Mouse (Mus musculus): ENCODE results near the gene Cttnbp2. TPM values are rescaled to one million over a fixed set of nuclear protein-coding genes. Genes with fewer than 3 reads are reported as not detected.

Cttnbp2 gene
- polyA plus RNA-seq, 1 experiment from 2014 or later, result 29.8 TPM

- H3K27me3 ChIP-seq, result no peaks in the 10 kb centered on the region
- H3K9me3 ChIP-seq, result no peaks in the 10 kb centered on the region
- no peaks in the 10 kb centered on the region for H3K36me3 ChIP-seq (replicated peaks)
- H3K9ac ChIP-seq, result no peak overlapping the region
- WGBS, result 94% methylated on average over 2 of the region's 2 CpGs
- ATAC-seq (ENCODE audit: low FRiP score), result no peak
- H3K27ac ChIP-seq, result no peak overlapping the region
- H3K4me3 ChIP-seq (replicated peaks), result no peak overlapping the region
- H3K4me2 ChIP-seq, result no peak overlapping the region
- no peaks in the 10 kb centered on the region for H3K4me1 ChIP-seq
These were observed 170.4 kb downstream of the Cttnbp2 start for GRCm38 (mm10) chr6:18344272-18344671.

GRCm38 (mm10) chr6:18338307-18338706 lies 176.3 kb downstream of the Cttnbp2 start:
- Histone ChIP-seq H3K36me3 (replicated peaks) (no peaks in the 10 kb centered on the region), H3K4me3 (replicated peaks) (no peak overlapping the region), H3K27me3 (no peaks in the 10 kb centered on the region), H3K4me2 (no peak overlapping the region), H3K27ac (no peak overlapping the region), H3K9ac (no peak overlapping the region), H3K4me1 (no peaks in the 10 kb centered on the region), H3K9me3 (no peaks in the 10 kb centered on the region)
- ATAC-seq (ENCODE audit: low FRiP score), result no peak

DNA sequence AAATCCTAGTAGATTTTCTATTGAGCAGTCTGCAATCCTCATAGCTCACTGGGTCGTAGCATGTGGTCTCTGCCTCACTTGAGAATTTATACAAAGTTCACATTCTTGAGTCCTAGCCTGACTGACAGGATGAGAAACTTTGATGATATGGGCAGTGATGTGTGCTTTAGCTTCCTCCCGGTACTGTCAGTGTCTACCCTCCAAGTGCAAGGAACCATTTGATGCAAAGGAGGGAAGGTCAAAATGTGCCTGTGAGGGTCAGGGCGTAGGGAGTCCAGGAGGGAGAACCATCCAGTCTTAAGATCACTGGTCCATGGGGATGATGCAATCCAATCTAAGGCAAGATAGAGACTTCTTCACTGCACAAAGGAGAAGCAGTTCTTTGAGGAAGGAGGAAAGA lies 179.2 kb downstream of the Cttnbp2 start:
- Histone ChIP-seq H3K4me3 (replicated peaks) (no peak overlapping the region), H3K9me3 (no peaks in the 10 kb centered on the region), H3K4me2 (no peak overlapping the region), H3K36me3 (replicated peaks) (no peaks in the 10 kb centered on the region), H3K27me3 (no peaks in the 10 kb centered on the region), H3K27ac (no peak overlapping the region), H3K4me1 (no peaks in the 10 kb centered on the region), H3K9ac (no peak overlapping the region)
- no peak for ATAC-seq (ENCODE audit: low FRiP score)
- 83% methylated on average over 3 of the region's 3 CpGs for WGBS

- Histone ChIP-seq H3K9me3 (no peaks in the 10 kb centered on the region), H3K4me1 (no peaks in the 10 kb centered on the region), H3K36me3 (replicated peaks) (no peaks in the 10 kb centered on the region), H3K27ac (no peak overlapping the region), H3K9ac (no peak overlapping the region), H3K4me2 (no peak overlapping the region), H3K27me3 (no peaks in the 10 kb centered on the region), H3K4me3 (replicated peaks) (no peak overlapping the region)
- 89% methylated on average over 1 of the region's 1 CpGs for WGBS
- no peak for ATAC-seq (ENCODE audit: low FRiP score)
These were observed 191.7 kb downstream of the Cttnbp2 start for GRCm38 (mm10) chr6:18322950-18323349.

Small RNA genes within 50 kb of the gene (microRNA-seq; reads per million reads assigned to microRNA genes)
- not detected for gene Gm26233
